Mouse (Mus musculus) lung, embryonic 15.5 days (tissue): ENCODE data around the gene Arl2bp. TPM values are rescaled to one million over a fixed set of nuclear protein-coding genes. Genes with fewer than 3 reads are reported as not detected.

Source experiments
- ATAC-seq: fragments of 200-750 bp; cut with Nextera tagmentation; 2 replicates; pipeline ENCODE4 v1.8.0; 2017; ENCODE audit warnings: moderate number of reproducible peaks, borderline replicate concordance; ENCODE audit not compliant: low FRiP score, low TSS enrichment; ENCODE audit errors: extremely low read depth
- H3K27ac ChIP-seq: fragments of 300-500 bp; sonication (generic); 2 replicates; pipeline ENCODE4 v1.5.1; 2015; ENCODE audit warnings: moderate library complexity, mild to moderate bottlenecking, inconsistent platforms
- H3K27me3 ChIP-seq: fragments of 300-500 bp; sonication (generic); 2 replicates; pipeline ENCODE4 v1.6.1; 2015; ENCODE audit warnings: inconsistent platforms
- H3K36me3 ChIP-seq: fragments of 300-500 bp; sonication (generic); 2 replicates; pipeline ENCODE4 v1.6.1; 2015; ENCODE audit warnings: inconsistent platforms
- H3K4me1 ChIP-seq: fragments of 300-500 bp; sonication (generic); 2 replicates; pipeline ENCODE4 v1.6.1; 2015; ENCODE audit warnings: inconsistent platforms
- H3K4me2 ChIP-seq: fragments of 300-500 bp; sonication (generic); 2 replicates; pipeline ENCODE4 v1.6.1; 2015; ENCODE audit warnings: inconsistent platforms, mild to moderate bottlenecking, moderate library complexity
- H3K4me3 ChIP-seq: fragments of 300-500 bp; sonication (generic); 2 replicates; pipeline ENCODE4 v1.5.1; 2015; ENCODE audit warnings: mild to moderate bottlenecking, inconsistent platforms
- H3K9ac ChIP-seq: fragments of 300-500 bp; sonication (generic); 2 replicates; pipeline ENCODE4 v1.6.1; 2015; ENCODE audit warnings: inconsistent platforms
- H3K9me3 ChIP-seq: fragments of 300-500 bp; sonication (generic); 2 replicates; pipeline ENCODE4 v1.6.1; 2016; ENCODE audit warnings: inconsistent platforms
- WGBS: fragments of 180-500 bp; shearing (Covaris S2); methylation state at CpG from one replicate; pipeline ENCODE4 v1.1.7; 2015; 5-methylcytosine and 5-hydroxymethylcytosine counted together
- polyA plus RNA-seq: library from polyadenylated mRNA; unstranded; fragments of >200 nt; fragmentation: Nextera tagmentation; extraction: Ambion mirVana; gene quantifications from 2 replicates; pipeline ENCODE4 v1.2.1, GENCODE M21; 2015

Arl2bp gene
- polyA plus RNA-seq, 1 experiment from 2014 or later, result 147 TPM

GRCm38 (mm10) chr8:94696566-94696965, 30.2 kb downstream of the Arl2bp start:
- WGBS, result 34% methylated on average over 3 of the region's 3 CpGs
- H3K27me3 ChIP-seq, result peaks cover 54% of the 10 kb centered on the region

GRCm38 (mm10) chr8:94697956-94698355, 31.6 kb downstream of the Arl2bp start:
- Histone ChIP-seq H3K4me2 (no peak overlapping the region), H3K27ac (no peak overlapping the region), H3K9ac (no peak overlapping the region), H3K27me3 (peaks cover 48% of the 10 kb centered on the region), H3K9me3 (no peaks in the 10 kb centered on the region), H3K4me3 (no peak overlapping the region), H3K4me1 (peaks cover 28% of the 10 kb centered on the region), H3K36me3 (no peaks in the 10 kb centered on the region)
- WGBS, result 75% methylated on average over 6 of the region's 6 CpGs
- no peak for ATAC-seq

More at GRCm38 (mm10) chr8:94696566-94696965, 30.2 kb downstream of the Arl2bp start:
- Histone ChIP-seq H3K4me3 (peak overlapping the region; percentile 46; the same call in 1 of the 2 replicates), H3K9me3 (no peaks in the 10 kb centered on the region), H3K9ac (no peak overlapping the region), H3K4me1 (peaks cover 25% of the 10 kb centered on the region), H3K27ac (no peak overlapping the region), H3K4me2 (peak overlapping the region; percentile 90), H3K36me3 (no peaks in the 10 kb centered on the region)
- ATAC-seq, result no peak

- no peak for ATAC-seq
- Histone ChIP-seq H3K27ac (no peak overlapping the region), H3K4me1 (peaks cover 24% of the 10 kb centered on the region), H3K9ac (no peak overlapping the region), H3K9me3 (no peaks in the 10 kb centered on the region), H3K4me2 (no peak overlapping the region), H3K36me3 (no peaks in the 10 kb centered on the region), H3K27me3 (peaks cover 34% of the 10 kb centered on the region), H3K4me3 (no peak overlapping the region)
- WGBS, result 70% methylated on average over 16 of the region's 16 CpGs
These were observed 33.0 kb downstream of the Arl2bp start for GRCm38 (mm10) chr8:94699366-94699765.

- Histone ChIP-seq H3K9me3 (no peaks in the 10 kb centered on the region), H3K4me2 (no peak overlapping the region), H3K27me3 (peaks cover 22% of the 10 kb centered on the region), H3K27ac (no peak overlapping the region), H3K4me1 (peaks cover 14% of the 10 kb centered on the region), H3K36me3 (no peaks in the 10 kb centered on the region), H3K9ac (no peak overlapping the region), H3K4me3 (no peak overlapping the region)
- WGBS, result 64% methylated on average over 4 of the region's 4 CpGs
- ATAC-seq, result no peak
These were observed 34.1 kb downstream of the Arl2bp start for GRCm38 (mm10) chr8:94700421-94700935.

- no peak for ATAC-seq
- no peaks in the 10 kb centered on the region for H3K9me3 ChIP-seq
- H3K27me3 ChIP-seq, result peaks cover 6% of the 10 kb centered on the region
- no peak overlapping the region; the same call in 1 of the 2 replicates for H3K4me3 ChIP-seq
- H3K4me2 ChIP-seq, result peak overlapping the region; percentile 73
- H3K9ac ChIP-seq, result no peak overlapping the region
- no peaks in the 10 kb centered on the region for H3K36me3 ChIP-seq
- 60% methylated on average over 3 of the region's 3 CpGs for WGBS
- H3K4me1 ChIP-seq, result 0 out of 2 replicates have a peak, but pooled peaks cover 3% of the 10 kb centered on the region
- H3K27ac ChIP-seq, result no peak overlapping the region
These were observed 35.8 kb downstream of the Arl2bp start for GRCm38 (mm10) chr8:94702156-94702555.

GRCm38 (mm10) chr8:94702844-94703813, 36.7 kb downstream of the Arl2bp start:
- peak overlapping the region; percentile 59 for H3K4me3 ChIP-seq
- H3K36me3 ChIP-seq, result no peaks in the 10 kb centered on the region
- no peaks in the 10 kb centered on the region for H3K9me3 ChIP-seq
- H3K4me1 ChIP-seq, result peaks cover 3% of the 10 kb centered on the region; the same call in 1 of the 2 replicates
- H3K27ac ChIP-seq, result peak overlapping the region; percentile 53; the same call in 1 of the 2 replicates
- ATAC-seq, result peak; percentile 78
- peak overlapping the region; percentile 48 for H3K9ac ChIP-seq
- under 1% methylated on average over 35 of the region's 35 CpGs for WGBS
- peak overlapping the region; percentile 73 for H3K4me2 ChIP-seq
- H3K27me3 ChIP-seq, result no peaks in the 10 kb centered on the region

GRCm38 (mm10) chr8:94703972-94704668, 37.7 kb downstream of the Arl2bp start:
- Histone ChIP-seq H3K27ac (no peak overlapping the region), H3K4me2 (peak overlapping the region; percentile 79), H3K9ac (peak overlapping the region; percentile 39), H3K27me3 (no peaks in the 10 kb centered on the region), H3K9me3 (no peaks in the 10 kb centered on the region), H3K4me1 (peaks cover 3% of the 10 kb centered on the region; the same call in 1 of the 2 replicates), H3K36me3 (no peaks in the 10 kb centered on the region), H3K4me3 (peak overlapping the region; percentile 59)
- under 1% methylated on average over 35 of the region's 35 CpGs for WGBS
- ATAC-seq, result peak; percentile 92

- H3K9ac ChIP-seq, result peak overlapping the region; percentile 39
- peak overlapping the region; percentile 79 for H3K4me2 ChIP-seq
- H3K4me3 ChIP-seq, result peak overlapping the region; percentile 59
- no peak overlapping the region for H3K27ac ChIP-seq
- WGBS, result 13% methylated on average over 9 of the region's 9 CpGs
- H3K36me3 ChIP-seq, result no peaks in the 10 kb centered on the region
- no peak for ATAC-seq
- H3K9me3 ChIP-seq, result no peaks in the 10 kb centered on the region
- H3K4me1 ChIP-seq, result peaks cover 3% of the 10 kb centered on the region; the same call in 1 of the 2 replicates
- H3K27me3 ChIP-seq, result no peaks in the 10 kb centered on the region
These were observed 38.2 kb downstream of the Arl2bp start for GRCm38 (mm10) chr8:94704669-94704984.

GRCm38 (mm10) chr8:94705581-94706245, 39.3 kb downstream of the Arl2bp start:
- Histone ChIP-seq H3K27me3 (no peaks in the 10 kb centered on the region), H3K9me3 (no peaks in the 10 kb centered on the region), H3K4me3 (no peak overlapping the region), H3K36me3 (no peaks in the 10 kb centered on the region), H3K4me1 (peaks cover 3% of the 10 kb centered on the region; the same call in 1 of the 2 replicates), H3K4me2 (no peak overlapping the region), H3K9ac (no peak overlapping the region), H3K27ac (no peak overlapping the region)
- WGBS, result 68% methylated on average over 10 of the region's 10 CpGs
- ATAC-seq, result no peak

- H3K27ac ChIP-seq, result no peak overlapping the region
- no peak overlapping the region for H3K4me3 ChIP-seq
- H3K4me1 ChIP-seq, result peaks cover 6% of the 10 kb centered on the region; the same call in 1 of the 2 replicates
- H3K4me2 ChIP-seq, result no peak overlapping the region
- H3K27me3 ChIP-seq, result no peaks in the 10 kb centered on the region
- no peak for ATAC-seq
- WGBS, result 60% methylated on average over 9 of the region's 9 CpGs
- H3K9ac ChIP-seq, result no peak overlapping the region
- no peaks in the 10 kb centered on the region for H3K36me3 ChIP-seq
- H3K9me3 ChIP-seq, result no peaks in the 10 kb centered on the region
These were observed 40.5 kb downstream of the Arl2bp start for GRCm38 (mm10) chr8:94706732-94707395.

- H3K9me3 ChIP-seq, result no peaks in the 10 kb centered on the region
- no peaks in the 10 kb centered on the region for H3K36me3 ChIP-seq
- H3K4me2 ChIP-seq, result no peak overlapping the region
- H3K27ac ChIP-seq, result no peak overlapping the region
- H3K4me1 ChIP-seq, result peaks cover 3% of the 10 kb centered on the region; the same call in 1 of the 2 replicates
- H3K4me3 ChIP-seq, result no peak overlapping the region
- 62% methylated on average over 8 of the region's 8 CpGs for WGBS
- no peaks in the 10 kb centered on the region for H3K27me3 ChIP-seq
- no peak for ATAC-seq
- no peak overlapping the region for H3K9ac ChIP-seq
These were observed 43.9 kb downstream of the Arl2bp start for GRCm38 (mm10) chr8:94710336-94710735.
